Comparison of ENCODE assay signal across 18 mouse cellular contexts in genomic region chr1:184064306-184064705, GRCm38 (mm10). TPM values are rescaled to one million over a fixed set of nuclear protein-coding genes. Genes with fewer than 3 reads are reported as not detected.
DNase-seq lines count a peak whose midpoint lies in the region; ATAC-seq lines count a peak whose summit lies in the region.
"Had no signal": no experiment of that assay in that cellular context is flagged by ENCODE, and none has a peak within 500 bp of the region (broad histone marks: within the 10 kb centered on the region; RNA-seq: fewer than 3 reads in every experiment).

No protein-coding gene starts in this region.

- H3K9me3 ChIP-seq in heart, embryonic 12.5 days (replicated peaks), result no peaks in the 10 kb centered on the region
- H3K9me3 ChIP-seq in kidney, embryonic 16.5 days (ENCODE audit: low read length), result no peaks in the 10 kb centered on the region
- H3K9me3 ChIP-seq: embryonic facial prominence, embryonic 15.5 days; hindbrain, embryonic 15.5 days; limb, embryonic 10.5 days; neural tube, embryonic 12.5 days had no signal

- no peak overlapping the region; the same call in 1 of the 2 replicates for H3K9ac ChIP-seq in heart, embryonic 12.5 days
- no peak overlapping the region for H3K9ac ChIP-seq in kidney, embryonic 16.5 days (replicated peaks; ENCODE audit: low read length)
- H3K9ac ChIP-seq: embryonic facial prominence, embryonic 15.5 days; hindbrain, embryonic 15.5 days; liver, embryonic 14.5 days; neural tube, embryonic 12.5 days had no signal

- peaks cover 8% of the 10 kb centered on the region for H3K36me3 ChIP-seq in heart, embryonic 12.5 days
- H3K36me3 ChIP-seq in kidney, embryonic 16.5 days (ENCODE audit: insufficient read depth, low read length), result peaks cover 4% of the 10 kb centered on the region; the same call in 1 of the 2 replicates
- H3K36me3 ChIP-seq: hindbrain, embryonic 15.5 days; limb, embryonic 10.5 days had no signal

- DNase-seq in heart, adult 8-10 months (ENCODE audit: low spot score), result no peak
- DNase-seq in heart, postnatal 4 days, result peak; percentile 31
- peak; percentile 55 for DNase-seq in thymus, postnatal 10 days (ENCODE audit: low spot score in 2 of 2)
- no peak for DNase-seq in urinary bladder, postnatal 25 days (ENCODE audit: low spot score)
- no peak for DNase-seq in kidney, postnatal 25 days
- DNase-seq: adrenal gland, postnatal 14 days; cerebellum, postnatal 36 days; kidney, adult 9 months; lung, postnatal 14 days; midbrain, embryonic 14.5 days had no signal

- H3K27me3 ChIP-seq in heart, embryonic 12.5 days (replicated peaks), result no peaks in the 10 kb centered on the region
- H3K27me3 ChIP-seq in kidney, embryonic 16.5 days (ENCODE audit: insufficient read depth, low read length), result no peaks in the 10 kb centered on the region
- H3K27me3 ChIP-seq: embryonic facial prominence, embryonic 15.5 days; hindbrain, embryonic 15.5 days; neural tube, embryonic 12.5 days had no signal

- 0 out of 2 replicates have a peak, but pooled peaks have one; percentile 37 for ATAC-seq in heart, embryonic 12.5 days (ENCODE audit: insufficient number of reproducible peaks, low FRiP score)
- ATAC-seq in activated CD4-positive, CD25-positive, alpha-beta regulatory T cell, adult 4 months, result peak; percentile 68
- no peak for ATAC-seq in kidney, embryonic 16.5 days (ENCODE audit: low FRiP score, low TSS enrichment)

- no peak overlapping the region for H3K4me3 ChIP-seq in heart, embryonic 12.5 days
- H3K4me3 ChIP-seq in kidney, embryonic 16.5 days (ENCODE audit: low read length), result no peak overlapping the region
- H3K4me3 ChIP-seq: embryonic facial prominence, embryonic 15.5 days; hindbrain, embryonic 15.5 days; limb, embryonic 10.5 days; neural tube, embryonic 12.5 days had no signal

- H3K4me1 ChIP-seq in heart, embryonic 12.5 days (replicated peaks), result peaks cover 47% of the 10 kb centered on the region
- H3K4me1 ChIP-seq in kidney, embryonic 16.5 days (ENCODE audit: insufficient read depth, low read length), result 0 out of 2 replicates have a peak, but pooled peaks cover 5% of the 10 kb centered on the region
- H3K4me1 ChIP-seq: limb, embryonic 10.5 days had no signal

- peak overlapping the region; percentile 77 for H3K27ac ChIP-seq in heart, embryonic 12.5 days (ENCODE audit: poor library complexity, severe bottlenecking)
- H3K27ac ChIP-seq in kidney, embryonic 16.5 days (ENCODE audit: low read length), result no peak overlapping the region
- H3K27ac ChIP-seq: embryonic facial prominence, embryonic 15.5 days; hindbrain, embryonic 15.5 days; limb, embryonic 10.5 days; liver, embryonic 14.5 days; neural tube, embryonic 12.5 days had no signal

- 37% methylated on average over 7 of the region's 7 CpGs for WGBS in heart, embryonic 12.5 days
- WGBS in kidney, embryonic 16.5 days, result 79% methylated on average over 7 of the region's 7 CpGs

- no peak overlapping the region for H3K4me2 ChIP-seq in heart, embryonic 12.5 days
- H3K4me2 ChIP-seq in kidney, embryonic 16.5 days (replicated peaks; ENCODE audit: low read depth, low read length), result no peak overlapping the region
- H3K4me2 ChIP-seq: embryonic facial prominence, embryonic 15.5 days; hindbrain, embryonic 15.5 days; neural tube, embryonic 12.5 days had no signal

RNA-seq across cellular contexts. Expression of gene 1700056E22Rik, which starts 30.2 kb away (rescaled TPM):
- polyA plus RNA-seq in heart, embryonic 12.5 days (2016; fragmentation: Nextera tagmentation; extraction: Ambion mirVana), result 3.2 and 3.8 TPM in 2 replicates
- total RNA-seq in heart, adult 8-10 months (2022), result 1 to 10 TPM in 3 of 4 experiments, under 1 TPM in 1; 0.57 to 1.7 (median 1.2) TPM
- 1 to 10 TPM in 1 of 2 experiments, under 1 TPM in 1; 0.90 to 2.0 TPM for polyA plus RNA-seq in activated CD4-positive, CD25-positive, alpha-beta regulatory T cell, adult 4 months (2017; shearing (Covaris generic))
- 1 to 10 TPM; 1.8 to 2.6 TPM for total RNA-seq in heart, postnatal 4 days (2021)
- 1.6 and 1.7 TPM in 2 replicates for polyA plus RNA-seq in kidney, embryonic 16.5 days (2015; fragmentation: Nextera tagmentation; extraction: Ambion mirVana)

RNA-seq across cellular contexts. Expression of gene Dusp10, which starts 51.2 kb away (rescaled TPM):
- 13.0 and 14.9 TPM in 2 replicates for polyA plus RNA-seq in heart, embryonic 12.5 days (2016; fragmentation: Nextera tagmentation; extraction: Ambion mirVana)
- 1 to 10 TPM; 5.8 to 8.3 (median 7.4) TPM for total RNA-seq in heart, adult 8-10 months (2022)
- polyA plus RNA-seq in activated CD4-positive, CD25-positive, alpha-beta regulatory T cell, adult 4 months (2017; shearing (Covaris generic)), result 10 to 100 TPM; 17.2 to 18.2 TPM
- 10 to 100 TPM; 11.3 to 13.8 TPM for total RNA-seq in heart, postnatal 4 days (2021)
- polyA plus RNA-seq in kidney, embryonic 16.5 days (2015; fragmentation: Nextera tagmentation; extraction: Ambion mirVana), result 7.1 and 7.4 TPM in 2 replicates

Comparison
In these comparisons a context has a peak if more than half of its experiments do, and no peak if none do; other contexts are left out.
1. DNase-seq: peak in heart, postnatal 4 days (single experiment) and thymus, postnatal 10 days (2 of 2); none in heart, adult 8-10 months (single experiment), urinary bladder, postnatal 25 days (single experiment) and kidney, postnatal 25 days (0 of 2).